Mouse (Mus musculus) adrenal gland, adult 8-10 months (tissue): ENCODE results near the gene Rab43. TPM values are rescaled to one million over a fixed set of nuclear protein-coding genes. Genes with fewer than 3 reads are reported as not detected.

ENCODE experiments used
- DNase-seq: peaks from one replicate; pipeline ENCODE4 v3.0.0; 2022
- total RNA-seq, 4 experiments: library from RNA; stranded (reverse); gene quantifications; 2 replicates each; pipeline ENCODE4 v1.2.4; 2022

Rab43 gene
- total RNA-seq, 4 experiments from 2014 or later = 34.0 to 40.1 (median 36.5) TPM

- DNase-seq = no peak
Observed at GRCm38 (mm10) chr6:87748078-87748477, 63.9 kb downstream of the Rab43 start.

GRCm38 (mm10) chr6:87746849-87747248, 65.1 kb downstream of the Rab43 start:
- DNase-seq = no peak

DNA sequence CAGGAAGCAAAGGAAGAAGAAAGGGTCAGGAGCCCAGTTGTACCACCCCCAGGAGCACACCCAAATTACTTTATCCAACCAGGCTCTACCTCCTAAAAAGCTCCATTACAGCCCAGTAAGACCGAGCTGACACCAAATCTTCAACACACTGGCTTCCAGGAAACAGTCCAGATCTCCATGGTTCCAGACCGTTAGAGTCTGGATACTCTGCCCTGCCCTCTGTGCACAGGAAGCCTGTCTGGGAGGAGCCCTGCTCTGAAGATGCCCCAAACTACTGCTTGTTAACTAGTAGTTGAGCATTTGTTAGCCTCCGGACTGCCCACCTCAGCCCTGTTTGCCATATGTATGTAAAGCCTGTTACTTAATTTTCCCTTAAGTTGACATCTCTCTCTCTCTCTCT, 65.9 kb downstream of the Rab43 start:
- no peak for DNase-seq

GRCm38 (mm10) chr6:87745301-87745700, 66.7 kb downstream of the Rab43 start:
- peak; percentile 20 for DNase-seq

DNA sequence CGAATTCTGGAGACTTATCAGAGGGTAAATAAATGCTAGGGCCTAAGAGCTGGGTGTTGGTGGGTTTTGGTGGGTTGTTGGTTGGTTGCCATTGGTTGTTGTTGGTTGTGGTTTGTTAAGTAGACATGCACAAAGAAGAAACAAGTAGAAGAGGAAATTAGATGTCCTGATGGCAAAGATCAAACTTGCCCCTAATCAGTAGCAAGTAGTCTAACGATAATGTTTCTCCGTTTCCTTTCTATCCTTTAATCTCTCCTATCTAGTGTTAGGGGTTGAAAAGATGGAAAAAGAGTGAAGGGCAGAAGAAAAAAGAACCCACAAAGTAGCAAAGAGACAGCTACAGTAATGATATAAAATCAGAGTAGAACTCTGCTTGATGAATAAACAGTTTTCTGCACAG, 67.3 kb downstream of the Rab43 start:
- DNase-seq = no peak

- DNase-seq = no peak
Observed at GRCm38 (mm10) chr6:87743281-87743680, 68.7 kb downstream of the Rab43 start.

GRCm38 (mm10) chr6:87742804-87743203, 69.2 kb downstream of the Rab43 start:
- no peak for DNase-seq

- no peak for DNase-seq
Observed at GRCm38 (mm10) chr6:87741978-87742377, 70.0 kb downstream of the Rab43 start.

- no peak for DNase-seq
Observed at GRCm38 (mm10) chr6:87740496-87740895, 71.5 kb downstream of the Rab43 start.

- DNase-seq = no peak
Observed at GRCm38 (mm10) chr6:87739898-87740297, 72.1 kb downstream of the Rab43 start.

Other genes starting within 250 kb of the Rab43 start
- gene Prokr1, start 221.4 kb downstream of the Rab43 start, total RNA-seq = under 1 TPM; 0.10 to 0.89 (median 0.36) TPM
- 1 to 10 TPM; 7.4 to 9.6 (median 8.4) TPM for gene Aplf, start 140.0 kb downstream of the Rab43 start, total RNA-seq
- under 1 TPM; 0.54 to 0.78 (median 0.65) TPM for gene Efcc1, start 81.3 kb downstream of the Rab43 start, total RNA-seq
- gene Gp9, start 34.1 kb downstream of the Rab43 start, total RNA-seq = under 1 TPM in 1 of 4 experiments, not detected in 3; 0.35 TPM
- gene Gm45140, start 23.6 kb upstream of the Rab43 start, total RNA-seq = 1 to 10 TPM; 2.5 to 5.2 (median 3.2) TPM
- gene Isy1, start 26.6 kb upstream of the Rab43 start, total RNA-seq = 10 to 100 TPM; 37.3 to 60.0 (median 46.5) TPM
- 100 to 1,000 TPM; 400 to 426 (median 421) TPM for gene Cnbp, start 38.9 kb upstream of the Rab43 start, total RNA-seq
- gene Copg1, start 75.7 kb upstream of the Rab43 start, total RNA-seq = 100 to 1,000 TPM; 109 to 141 (median 130) TPM
- 10 to 100 TPM; 18.0 to 30.4 (median 24.3) TPM for gene Hmces, start 101.8 kb upstream of the Rab43 start, total RNA-seq
- 10 to 100 TPM in 1 of 4 experiments, 1 to 10 TPM in 3; 4.4 to 10.0 (median 7.4) TPM for gene H1fx, start 169.5 kb upstream of the Rab43 start, total RNA-seq
- 100 to 1,000 TPM; 310 to 390 (median 354) TPM for gene Rab7, start 233.1 kb upstream of the Rab43 start, total RNA-seq